Mouse (Mus musculus): ENCODE measurements around the gene Gpr88. TPM values are rescaled to one million over a fixed set of nuclear protein-coding genes. Genes with fewer than 3 reads are reported as not detected.

Gene Gpr88
- polyA plus RNA-seq, 1 experiment from 2014 or later = 1.7 TPM

GRCm38 (mm10) chr3:116210720-116211121 is 42.6 kb downstream of the Gpr88 start:
- H3K36me3 ChIP-seq = no peaks in the 10 kb centered on the region
- H3K9ac ChIP-seq = no peak overlapping the region
- no peak for ATAC-seq (ENCODE audit: low FRiP score)
- no peaks in the 10 kb centered on the region for H3K27me3 ChIP-seq
- H3K9me3 ChIP-seq (replicated peaks) = no peaks in the 10 kb centered on the region
- no peak overlapping the region for H3K27ac ChIP-seq
- H3K4me3 ChIP-seq = no peak overlapping the region
- H3K4me2 ChIP-seq (replicated peaks) = no peak overlapping the region
- no peaks in the 10 kb centered on the region; the same call in 1 of the 2 replicates for H3K4me1 ChIP-seq
- 66% methylated on average over 8 of the region's 8 CpGs for WGBS

GRCm38 (mm10) chr3:116209214-116209613 is 44.1 kb downstream of the Gpr88 start:
- Histone ChIP-seq H3K27ac (no peak overlapping the region), H3K4me3 (no peak overlapping the region), H3K27me3 (no peaks in the 10 kb centered on the region), H3K9ac (no peak overlapping the region), H3K4me2 (replicated peaks) (no peak overlapping the region), H3K9me3 (replicated peaks) (no peaks in the 10 kb centered on the region), H3K36me3 (no peaks in the 10 kb centered on the region), H3K4me1 (no peaks in the 10 kb centered on the region; the same call in 1 of the 2 replicates)
- no peak for ATAC-seq (ENCODE audit: low FRiP score)
- 87% methylated on average over 8 of the region's 8 CpGs for WGBS

GRCm38 (mm10) chr3:116206306-116206834 is 46.9 kb downstream of the Gpr88 start:
- H3K4me1 ChIP-seq = no peaks in the 10 kb centered on the region; the same call in 1 of the 2 replicates
- no peak overlapping the region for H3K4me3 ChIP-seq
- H3K4me2 ChIP-seq (replicated peaks) = no peak overlapping the region
- H3K9me3 ChIP-seq (replicated peaks) = no peaks in the 10 kb centered on the region
- H3K27ac ChIP-seq = no peak overlapping the region
- no peaks in the 10 kb centered on the region for H3K27me3 ChIP-seq
- no peak for ATAC-seq (ENCODE audit: low FRiP score)
- 75% methylated on average over 8 of the region's 8 CpGs for WGBS
- H3K9ac ChIP-seq = no peak overlapping the region
- H3K36me3 ChIP-seq = no peaks in the 10 kb centered on the region

DNA sequence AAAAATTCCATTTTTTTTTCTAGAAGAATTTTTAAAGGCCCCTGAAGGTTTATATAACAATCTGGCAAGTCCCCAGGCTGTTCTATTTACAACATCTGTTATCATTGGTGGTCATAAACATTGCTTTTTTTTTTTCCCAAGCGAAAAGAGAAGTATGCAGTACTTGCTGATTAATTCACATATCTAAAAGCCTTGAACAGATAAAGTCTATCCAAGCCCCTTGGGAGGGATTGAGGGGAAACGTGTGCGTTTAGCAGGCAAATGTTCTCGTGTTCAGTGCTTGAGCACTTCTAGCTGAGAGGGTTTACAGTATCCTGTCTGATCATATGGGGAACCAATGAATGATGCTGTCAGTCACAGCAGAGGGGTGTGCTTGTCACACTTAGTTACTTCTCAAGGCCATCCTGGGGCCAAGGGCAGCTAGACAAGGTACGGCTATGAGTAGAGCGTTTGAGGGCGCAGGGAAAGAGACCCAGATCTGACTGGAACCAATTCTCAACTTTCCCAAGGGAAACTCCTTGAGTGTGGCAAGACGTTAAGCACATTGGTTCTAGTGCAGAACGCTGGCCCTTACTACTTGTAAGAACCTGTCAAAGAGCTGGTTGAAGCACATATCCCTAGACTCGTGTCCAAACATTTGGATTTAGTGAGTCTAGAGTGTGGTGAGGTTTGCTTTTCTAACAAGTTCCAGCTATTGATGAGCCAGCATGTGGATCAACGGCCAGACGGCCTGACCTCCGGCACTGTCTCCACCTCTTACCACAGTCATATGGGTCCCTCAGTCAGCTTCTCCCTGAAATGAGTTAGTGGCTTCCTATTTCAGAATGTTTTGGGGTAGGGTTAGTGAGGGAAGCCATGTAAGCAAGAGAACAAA is 47.7 kb downstream of the Gpr88 start:
- Histone ChIP-seq H3K27me3 (no peaks in the 10 kb centered on the region), H3K27ac (no peak overlapping the region), H3K36me3 (no peaks in the 10 kb centered on the region), H3K4me1 (no peaks in the 10 kb centered on the region; the same call in 1 of the 2 replicates), H3K4me2 (replicated peaks) (no peak overlapping the region), H3K9me3 (replicated peaks) (no peaks in the 10 kb centered on the region), H3K4me3 (no peak overlapping the region), H3K9ac (no peak overlapping the region)
- ATAC-seq (ENCODE audit: low FRiP score) = no peak
- WGBS = 77% methylated on average over 13 of the region's 13 CpGs

DNA sequence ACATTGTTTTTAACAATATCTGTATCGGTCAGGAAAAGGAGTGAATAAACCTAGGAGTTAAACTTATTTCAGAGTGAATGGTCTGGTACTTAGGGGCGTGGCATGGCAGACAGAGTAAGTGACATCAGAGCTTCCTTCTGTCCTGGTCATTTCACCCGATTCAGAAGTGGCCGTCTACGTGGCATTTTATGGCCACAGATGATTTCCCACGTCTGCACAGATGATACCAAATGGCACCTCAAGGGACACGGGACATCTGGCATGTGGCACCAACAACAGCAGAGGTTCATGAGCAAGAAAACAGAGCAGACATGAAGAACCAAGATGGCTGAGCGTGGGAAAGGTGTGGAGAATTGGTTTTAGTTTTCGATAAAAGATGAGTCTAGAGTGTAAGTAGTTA is 48.7 kb downstream of the Gpr88 start:
- no peak overlapping the region for H3K9ac ChIP-seq
- H3K4me2 ChIP-seq (replicated peaks) = no peak overlapping the region
- H3K9me3 ChIP-seq (replicated peaks) = no peaks in the 10 kb centered on the region
- no peak for ATAC-seq (ENCODE audit: low FRiP score)
- no peak overlapping the region for H3K4me3 ChIP-seq
- no peaks in the 10 kb centered on the region for H3K4me1 ChIP-seq
- H3K36me3 ChIP-seq = no peaks in the 10 kb centered on the region
- WGBS = 72% methylated on average over 9 of the region's 9 CpGs
- no peaks in the 10 kb centered on the region for H3K27me3 ChIP-seq
- H3K27ac ChIP-seq = no peak overlapping the region

- Histone ChIP-seq H3K9ac (no peak overlapping the region), H3K4me1 (no peaks in the 10 kb centered on the region), H3K9me3 (replicated peaks) (no peaks in the 10 kb centered on the region), H3K27ac (no peak overlapping the region), H3K36me3 (no peaks in the 10 kb centered on the region), H3K27me3 (no peaks in the 10 kb centered on the region), H3K4me3 (no peak overlapping the region), H3K4me2 (replicated peaks) (no peak overlapping the region)
- no peak for ATAC-seq (ENCODE audit: low FRiP score)
- WGBS = 69% methylated on average over 3 of the region's 3 CpGs
Observed at GRCm38 (mm10) chr3:116203942-116204341, 49.4 kb downstream of the Gpr88 start.

DNA sequence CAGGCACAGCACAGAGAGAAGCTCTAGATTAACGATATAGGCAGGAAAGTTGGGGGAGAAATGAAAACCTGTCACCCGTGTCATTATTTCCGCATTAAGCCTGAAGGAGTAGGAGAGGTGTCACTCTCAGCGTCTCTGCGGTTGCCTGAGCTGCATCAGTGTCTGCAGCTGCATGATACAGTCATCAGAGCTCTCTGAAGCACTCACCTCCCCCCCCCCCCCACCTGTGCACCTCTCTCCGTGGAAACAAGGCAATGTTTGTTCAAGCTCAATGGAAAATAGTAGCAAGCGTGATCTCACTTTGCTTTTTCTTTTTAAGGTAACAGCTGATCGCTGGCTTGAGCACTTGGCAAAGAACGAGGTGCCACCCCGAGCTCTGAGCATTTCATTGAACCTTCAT is 53.2 kb downstream of the Gpr88 start:
- no peaks in the 10 kb centered on the region for H3K4me1 ChIP-seq
- no peak overlapping the region for H3K4me2 ChIP-seq (replicated peaks)
- 72% methylated on average over 10 of the region's 10 CpGs for WGBS
- no peaks in the 10 kb centered on the region for H3K9me3 ChIP-seq (replicated peaks)
- H3K36me3 ChIP-seq = no peaks in the 10 kb centered on the region
- H3K27me3 ChIP-seq = no peaks in the 10 kb centered on the region
- ATAC-seq (ENCODE audit: low FRiP score) = no peak
- H3K9ac ChIP-seq = no peak overlapping the region
- no peak overlapping the region for H3K4me3 ChIP-seq
- H3K27ac ChIP-seq = no peak overlapping the region

Other genes starting within 250 kb of the Gpr88 start
- gene Slc30a7, start 246.1 kb downstream of the Gpr88 start, polyA plus RNA-seq (2016; fragmentation: Nextera tagmentation; extraction: Ambion mirVana) = 25.5 and 26.6 TPM in 2 replicates
- 27.5 and 30.9 TPM in 2 replicates for gene Extl2, start 246.0 kb downstream of the Gpr88 start, polyA plus RNA-seq (2016; fragmentation: Nextera tagmentation; extraction: Ambion mirVana)
- gene Vcam1, start 123.8 kb downstream of the Gpr88 start, polyA plus RNA-seq (2016; fragmentation: Nextera tagmentation; extraction: Ambion mirVana) = 81.2 and 90.2 TPM in 2 replicates
- gene Cdc14a, start 170.5 kb upstream of the Gpr88 start, polyA plus RNA-seq (2016; fragmentation: Nextera tagmentation; extraction: Ambion mirVana) = 13.6 and 15.4 TPM in 2 replicates